Mouse (Mus musculus): ENCODE results near the gene Macrod2.
"Not testable (repeated sequence)": the region's sequence is repeated elsewhere in the genome, so short reads cannot be mapped to it uniquely, and the experiment has no call there.

Gene Macrod2

GRCm38 (mm10) chr2:140704146-140704545 lies 309.0 kb downstream of the Macrod2 start:
- no peak for DNase-seq

GRCm38 (mm10) chr2:140705278-140705677 lies 310.2 kb downstream of the Macrod2 start:
- no peak for DNase-seq

GRCm38 (mm10) chr2:140707550-140707949 lies 312.4 kb downstream of the Macrod2 start:
- DNase-seq = no peak

GRCm38 (mm10) chr2:140715822-140716221 lies 320.7 kb downstream of the Macrod2 start:
- DNase-seq = no peak

GRCm38 (mm10) chr2:140717407-140717806 lies 322.3 kb downstream of the Macrod2 start:
- DNase-seq = no peak

GRCm38 (mm10) chr2:140732616-140733183 lies 337.6 kb downstream of the Macrod2 start:
- no peak for DNase-seq

GRCm38 (mm10) chr2:140740511-140740910 lies 345.4 kb downstream of the Macrod2 start:
- no peak for DNase-seq

- not testable (repeated sequence) for DNase-seq
Observed at GRCm38 (mm10) chr2:140742954-140743353, 347.8 kb downstream of the Macrod2 start.

- DNase-seq = no peak
Observed at GRCm38 (mm10) chr2:140758881-140759280, 363.8 kb downstream of the Macrod2 start.

GRCm38 (mm10) chr2:140759732-140760131 lies 364.6 kb downstream of the Macrod2 start:
- DNase-seq = no peak

- DNase-seq = no peak
Observed at GRCm38 (mm10) chr2:140760137-140760536, 365.0 kb downstream of the Macrod2 start.

GRCm38 (mm10) chr2:140763076-140763891 lies 368.2 kb downstream of the Macrod2 start:
- DNase-seq = no peak

GRCm38 (mm10) chr2:140769473-140769872 lies 374.4 kb downstream of the Macrod2 start:
- no peak for DNase-seq

GRCm38 (mm10) chr2:140772825-140773224 lies 377.7 kb downstream of the Macrod2 start:
- DNase-seq = no peak

GRCm38 (mm10) chr2:140773456-140773855 lies 378.3 kb downstream of the Macrod2 start:
- no peak for DNase-seq

- DNase-seq = no peak
Observed at GRCm38 (mm10) chr2:140774808-140775370, 379.8 kb downstream of the Macrod2 start.

- no peak for DNase-seq
Observed at GRCm38 (mm10) chr2:140775448-140776101, 380.5 kb downstream of the Macrod2 start.

GRCm38 (mm10) chr2:140778212-140778611 lies 383.1 kb downstream of the Macrod2 start:
- DNase-seq = no peak

GRCm38 (mm10) chr2:140783041-140783440 lies 387.9 kb downstream of the Macrod2 start:
- DNase-seq = no peak

- DNase-seq = no peak
Observed at GRCm38 (mm10) chr2:140784626-140785025, 389.5 kb downstream of the Macrod2 start.

GRCm38 (mm10) chr2:140790363-140790762 lies 395.3 kb downstream of the Macrod2 start:
- DNase-seq = no peak

- DNase-seq = no peak
Observed at GRCm38 (mm10) chr2:140793886-140794608, 398.9 kb downstream of the Macrod2 start.

GRCm38 (mm10) chr2:140811693-140812092 lies 416.6 kb downstream of the Macrod2 start:
- no peak for DNase-seq

Measured in kidney, adult 9 months (tissue).